Mouse (Mus musculus) right cerebral cortex, postnatal 10 days (tissue): Measurements from ENCODE around the gene Nup107.

ENCODE experiments used
- DNase-seq, 2 experiments: peaks; one replicate each; pipeline ENCODE4 v3.0.0; 2021; ENCODE audit warnings: low spot score in 2 of 2

Gene Nup107

DNA sequence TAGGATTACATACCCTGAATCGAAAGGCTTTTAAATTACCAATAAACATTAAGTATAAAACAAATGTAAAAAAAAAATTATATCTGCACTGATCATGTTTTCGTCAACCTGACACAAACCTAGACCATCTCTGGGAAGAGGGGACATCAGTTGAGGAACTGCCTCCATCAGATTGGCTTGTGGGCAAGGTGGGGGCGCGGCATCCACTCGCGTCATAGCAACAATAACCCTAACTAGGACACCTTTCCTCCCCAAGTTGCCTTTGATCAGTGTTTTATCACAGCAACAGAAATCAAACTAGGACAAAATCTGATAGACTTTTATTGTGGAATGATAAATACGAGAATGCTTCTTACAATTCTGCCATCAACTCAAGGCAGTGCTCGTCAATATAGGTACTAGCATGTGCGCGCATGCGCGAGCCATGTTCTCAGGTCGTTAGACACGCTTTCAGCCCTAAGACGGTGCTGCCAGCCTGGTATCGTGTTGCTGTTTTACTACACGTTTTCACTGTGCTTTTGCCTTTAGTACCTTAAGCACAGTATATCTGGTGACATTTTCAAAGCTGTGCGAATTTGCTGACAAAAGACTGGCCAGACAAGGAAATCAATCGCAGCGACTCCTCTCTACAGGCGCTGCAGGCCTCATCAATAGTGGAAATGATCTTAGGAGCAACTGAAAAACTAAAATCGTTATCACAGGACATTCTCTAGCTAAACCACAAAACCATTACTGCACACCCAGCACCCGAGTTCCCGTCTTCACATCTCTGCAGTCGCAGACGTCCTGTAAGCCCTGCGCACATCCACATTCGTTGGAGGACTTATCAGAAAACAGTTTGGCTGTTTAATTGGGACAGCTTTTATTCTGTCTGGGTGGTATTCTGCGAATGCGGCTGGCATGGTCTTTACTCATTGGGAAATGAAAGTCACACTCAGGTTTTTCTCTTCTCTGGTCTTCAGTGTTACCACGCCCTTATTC is 11.7 kb upstream of the Nup107 start:
- peak in 1 of 2 experiments; percentile 11 for DNase-seq

DNA sequence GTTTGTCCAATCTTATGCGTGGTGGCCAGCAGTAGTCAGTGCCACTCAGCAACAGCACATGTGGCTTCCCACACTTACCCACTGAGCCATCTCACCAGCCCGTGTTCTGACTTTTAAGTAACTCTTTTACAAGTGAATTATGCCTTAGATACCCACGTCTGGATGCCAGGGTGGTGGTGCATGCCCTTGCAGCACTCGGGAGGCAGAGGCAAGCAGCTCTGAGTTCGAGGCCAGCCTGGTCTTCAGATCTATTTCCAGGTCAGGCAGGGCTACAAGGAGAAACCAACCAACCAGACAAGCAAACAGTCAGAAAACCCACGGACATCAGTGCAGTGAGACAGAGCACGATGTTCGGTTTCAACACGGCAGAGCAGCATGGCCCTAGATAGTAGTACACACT is 9.4 kb upstream of the Nup107 start:
- peak in 1 of 2 experiments; percentile 10 for DNase-seq

DNA sequence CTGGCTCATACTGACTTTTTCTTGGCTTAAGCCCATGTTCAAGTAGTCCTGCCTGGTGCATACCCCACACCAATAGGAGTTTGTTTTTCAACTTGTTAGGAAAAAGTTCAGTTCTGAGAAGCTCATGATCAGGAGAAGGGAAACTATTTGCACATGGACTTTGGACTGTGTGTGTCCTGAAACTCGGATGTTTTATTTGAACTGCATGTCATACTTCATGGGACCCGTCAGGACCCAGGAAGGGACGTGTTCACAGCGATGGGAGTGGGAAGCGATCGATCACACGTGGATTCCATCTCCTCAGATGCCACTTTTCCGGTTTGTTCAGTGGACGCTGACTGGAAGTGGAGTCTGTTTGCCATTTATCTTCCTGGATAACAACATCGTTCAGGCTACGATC is 7.3 kb upstream of the Nup107 start:
- DNase-seq = peak in 1 of 2 experiments; percentile 10

DNA sequence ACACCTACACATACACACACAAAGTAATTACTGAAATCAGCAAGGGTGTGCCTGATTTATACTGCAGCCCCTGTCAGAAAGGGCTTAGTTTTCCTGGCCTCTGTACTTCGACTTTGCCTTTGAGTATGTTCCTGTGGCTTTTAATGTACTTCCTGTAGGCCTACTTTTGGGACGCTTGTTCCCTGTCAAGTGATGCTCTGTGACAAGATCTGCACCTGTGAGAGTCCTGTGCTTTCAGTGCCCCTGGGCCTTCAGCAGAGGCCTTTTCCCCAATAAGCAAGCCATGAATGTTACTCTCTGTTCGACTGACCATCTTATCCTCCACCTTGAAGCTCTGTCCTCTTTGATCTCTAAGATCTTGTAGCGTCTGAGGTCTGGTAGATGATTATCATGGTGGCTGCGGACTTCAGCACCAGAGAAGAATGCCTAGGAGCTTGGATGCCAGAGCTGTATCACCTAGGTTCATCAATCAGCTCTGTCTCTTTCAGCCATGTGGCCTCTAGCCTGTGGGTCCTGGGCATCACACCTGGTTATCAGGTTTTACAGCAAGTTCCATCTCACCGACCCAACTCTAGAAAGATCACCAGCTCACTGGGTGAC is 6.0 kb upstream of the Nup107 start:
- DNase-seq = no peak

DNA sequence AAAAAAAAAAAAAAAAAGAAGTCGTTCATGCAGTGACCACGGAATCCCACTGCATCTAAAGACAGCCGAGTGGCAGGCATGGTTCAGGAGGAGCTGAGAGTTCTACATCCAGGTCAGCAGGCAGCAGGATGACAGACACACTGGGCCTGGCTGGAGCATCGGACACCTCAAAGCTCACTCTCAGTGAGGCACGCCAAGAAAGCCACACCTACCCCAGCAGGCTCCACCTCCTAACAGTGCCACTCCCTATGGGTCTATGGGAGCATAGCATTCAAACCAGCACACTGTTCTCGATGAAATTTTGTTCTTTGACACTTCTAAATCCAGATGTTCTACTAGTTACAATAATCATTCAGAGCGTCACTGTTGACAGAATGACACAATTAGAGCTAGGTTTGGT is 5.2 kb upstream of the Nup107 start:
- no peak for DNase-seq

DNA sequence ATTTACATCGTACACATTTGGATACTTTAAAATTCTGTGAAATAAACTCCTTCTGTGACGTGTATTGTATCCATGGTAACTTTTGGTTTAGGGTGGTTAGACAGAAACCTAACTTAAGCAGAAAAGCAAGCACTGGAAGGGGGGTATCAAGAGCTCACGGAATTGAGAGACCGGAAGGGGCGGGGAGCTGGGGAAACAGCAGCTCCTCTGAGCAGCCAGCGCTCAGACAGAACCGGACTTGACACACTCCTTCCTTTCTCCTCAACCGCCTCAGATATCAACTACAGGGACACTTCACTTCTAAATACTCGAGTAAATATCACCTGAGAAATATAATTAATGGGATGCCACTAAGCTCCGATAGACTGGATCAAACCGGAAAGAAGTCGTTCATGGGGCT is 4.6 kb upstream of the Nup107 start:
- DNase-seq = no peak

DNA sequence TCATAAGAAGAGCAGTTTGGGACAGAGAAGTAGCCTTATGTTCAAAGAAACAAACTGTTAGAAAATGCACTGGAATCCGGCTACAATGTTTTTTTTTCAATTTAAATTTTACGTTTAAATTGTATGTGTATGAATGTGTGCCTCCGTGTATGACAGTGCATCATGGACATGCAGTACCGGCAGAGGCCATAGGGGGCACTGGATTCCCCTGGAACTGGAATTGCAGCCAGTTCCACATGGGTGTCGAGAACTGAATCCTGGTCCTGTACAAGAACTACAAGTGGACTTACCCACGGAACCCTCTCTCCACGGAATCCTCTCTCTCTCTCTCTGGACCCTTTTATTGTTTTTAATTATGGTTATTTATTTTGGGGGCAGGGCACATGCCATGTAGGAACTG is 3.7 kb upstream of the Nup107 start:
- no peak for DNase-seq

DNA sequence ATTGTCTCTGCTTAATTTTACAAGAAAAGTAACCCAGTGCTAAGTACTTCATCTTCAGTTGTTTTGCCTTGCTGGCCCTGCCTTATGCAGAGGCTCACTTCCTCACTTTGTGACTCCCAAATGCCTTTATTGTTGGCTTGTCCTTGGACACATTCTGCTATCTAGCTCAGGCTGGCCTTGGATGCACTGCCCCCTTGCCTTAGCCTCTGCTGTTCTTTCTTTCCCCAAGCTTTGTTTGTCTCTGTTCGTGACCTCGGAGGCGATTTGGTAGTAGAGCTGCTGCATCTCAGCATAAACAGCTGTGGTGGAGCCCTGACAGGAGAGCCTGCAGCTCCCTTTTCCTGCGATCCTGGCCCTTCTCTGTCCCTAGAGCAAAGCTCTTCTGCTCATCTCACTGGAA is 2.7 kb upstream of the Nup107 start:
- no peak for DNase-seq

DNA sequence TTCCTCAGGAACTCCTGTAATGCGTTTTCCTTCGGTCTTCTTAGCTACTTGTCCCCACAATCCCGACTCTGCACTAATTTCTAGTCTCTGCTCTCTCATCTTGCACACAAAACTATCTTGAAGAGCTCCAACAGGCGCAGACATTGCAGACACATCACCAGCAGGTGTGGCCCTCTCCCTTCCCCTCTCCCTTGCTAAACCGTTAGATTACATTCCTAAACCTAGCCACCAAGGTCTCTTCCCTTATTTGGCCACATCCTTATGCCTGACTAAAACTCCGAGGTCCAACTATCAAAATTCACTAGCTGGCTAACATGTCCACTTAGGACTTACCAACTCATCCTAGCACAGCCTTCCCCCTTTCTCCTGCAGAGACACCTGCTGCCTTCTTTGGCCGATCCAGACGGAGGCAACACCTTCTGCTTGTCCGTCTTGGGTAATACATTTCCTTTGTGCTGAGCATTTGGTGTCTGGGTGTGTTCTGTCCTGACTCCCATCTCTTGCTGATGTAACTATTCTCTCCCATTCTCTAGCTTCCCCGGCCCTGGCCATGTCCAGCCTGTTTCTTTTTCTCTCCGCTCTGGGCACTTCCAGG is 1.0 kb upstream of the Nup107 start:
- no peak for DNase-seq

DNA sequence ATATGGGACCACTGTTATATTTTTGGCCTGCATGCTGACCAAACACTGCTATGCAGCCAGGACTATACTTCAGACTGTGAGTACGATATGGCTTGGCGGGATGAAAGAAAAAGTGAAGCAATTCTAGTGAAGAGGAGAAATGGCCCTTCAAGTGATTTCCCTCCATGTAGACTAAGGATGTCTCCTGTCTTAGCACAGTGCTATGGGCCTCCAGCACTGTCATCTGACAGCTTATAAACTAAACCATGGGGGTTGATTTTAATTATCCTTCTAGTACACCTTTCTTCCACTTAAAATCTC is 1.4 kb downstream of the Nup107 start:
- DNase-seq = no peak

DNA sequence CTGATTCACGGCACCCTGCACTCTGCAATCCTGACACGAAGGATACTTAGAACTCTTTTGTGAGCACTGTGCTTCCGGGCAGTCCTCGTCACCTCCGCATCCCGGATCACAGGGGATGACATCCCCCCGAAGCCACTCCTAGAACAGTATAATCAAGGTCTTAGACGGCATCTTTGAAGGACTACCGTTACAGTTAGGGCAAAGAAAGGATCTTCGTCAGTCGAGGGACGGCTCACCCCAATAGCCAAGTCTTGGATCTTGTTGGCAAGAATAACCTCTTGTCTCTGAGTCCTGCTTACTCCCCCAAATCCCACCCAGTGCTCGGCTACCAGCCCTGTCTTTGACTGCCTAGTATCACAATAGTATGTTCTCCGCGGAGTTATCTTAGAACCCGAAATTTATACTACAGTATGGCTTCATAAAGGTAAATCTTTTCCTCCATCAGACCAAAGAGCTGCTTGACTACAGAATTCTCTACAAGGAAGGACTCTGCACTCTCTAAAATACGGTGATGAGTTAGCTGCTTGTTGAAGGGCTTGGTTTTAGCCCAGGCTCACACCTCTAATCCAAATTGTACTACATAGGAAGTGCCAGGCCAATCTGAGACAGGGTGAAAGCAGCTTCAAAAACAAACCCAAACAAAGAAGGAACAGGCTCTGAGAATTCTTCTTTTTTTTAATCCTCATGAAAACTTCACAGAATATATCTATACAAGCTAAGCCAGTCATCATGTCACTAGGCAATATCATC is 1.9 kb downstream of the Nup107 start:
- DNase-seq = no peak

DNA sequence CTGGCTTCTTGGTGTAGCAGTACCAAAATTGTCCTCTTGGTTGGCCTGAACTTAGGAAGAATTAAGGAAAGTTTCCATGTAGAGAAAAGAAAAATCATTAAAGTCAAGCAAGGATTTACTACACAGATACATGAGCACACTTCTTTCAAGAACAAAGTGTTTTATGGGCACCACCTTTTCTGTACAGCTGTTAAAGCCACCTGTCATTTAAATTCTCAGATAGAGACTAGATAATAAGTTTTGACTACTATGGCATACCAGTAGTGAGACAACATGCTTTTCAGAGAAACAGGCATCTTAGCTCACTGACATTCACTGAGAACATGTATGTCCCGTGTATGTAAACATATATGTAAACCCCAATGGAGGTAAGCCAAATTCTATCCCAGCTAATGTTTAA is 2.5 kb downstream of the Nup107 start:
- DNase-seq = no peak

DNA sequence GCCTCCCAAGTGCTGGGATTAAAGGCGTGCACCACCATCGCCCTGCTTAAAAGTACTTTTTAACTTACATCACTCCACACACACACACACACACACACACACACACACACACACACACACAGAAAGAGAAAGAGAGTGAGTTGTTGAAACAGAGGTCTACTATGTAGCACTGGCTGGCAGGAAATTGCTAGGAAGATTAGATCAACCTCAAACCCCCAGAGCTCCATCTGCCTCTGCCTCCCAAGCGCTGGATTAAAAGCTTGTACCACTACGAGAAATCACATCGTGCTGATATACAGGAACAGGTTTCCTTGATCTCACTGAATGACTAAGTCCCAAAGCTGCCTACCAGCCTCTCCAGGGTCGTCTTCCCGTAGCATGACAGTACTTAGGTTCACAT is 7.9 kb downstream of the Nup107 start:
- no peak for DNase-seq

DNA sequence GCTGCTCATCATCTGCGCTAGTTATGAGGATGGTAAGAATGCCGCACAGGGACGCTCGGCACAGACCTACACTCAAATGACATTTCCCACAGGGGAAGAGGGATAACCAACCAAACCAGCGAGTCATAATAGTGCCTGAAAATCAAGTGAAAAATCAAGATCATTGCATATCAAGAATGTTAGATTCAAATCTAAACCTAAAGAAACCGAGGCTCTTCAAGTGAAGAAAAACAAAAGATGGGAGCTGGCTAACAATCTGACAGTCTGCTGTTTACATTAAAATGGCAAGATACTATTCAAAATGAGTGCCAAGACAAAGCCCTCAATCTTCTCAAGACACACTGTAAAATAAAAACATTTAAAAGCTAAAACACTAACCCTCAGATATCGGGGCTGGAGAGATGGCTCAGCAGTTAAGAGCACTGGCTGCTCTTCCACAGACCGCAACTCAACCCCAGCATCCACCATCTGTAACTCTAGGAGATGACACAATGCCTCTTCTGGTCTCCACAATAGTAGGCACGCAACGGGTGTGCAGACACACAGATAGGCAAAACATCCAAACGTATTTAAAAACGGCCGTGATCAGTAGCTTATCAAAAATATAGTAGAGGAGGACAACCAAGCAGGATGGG is 8.6 kb downstream of the Nup107 start:
- no peak for DNase-seq

DNA sequence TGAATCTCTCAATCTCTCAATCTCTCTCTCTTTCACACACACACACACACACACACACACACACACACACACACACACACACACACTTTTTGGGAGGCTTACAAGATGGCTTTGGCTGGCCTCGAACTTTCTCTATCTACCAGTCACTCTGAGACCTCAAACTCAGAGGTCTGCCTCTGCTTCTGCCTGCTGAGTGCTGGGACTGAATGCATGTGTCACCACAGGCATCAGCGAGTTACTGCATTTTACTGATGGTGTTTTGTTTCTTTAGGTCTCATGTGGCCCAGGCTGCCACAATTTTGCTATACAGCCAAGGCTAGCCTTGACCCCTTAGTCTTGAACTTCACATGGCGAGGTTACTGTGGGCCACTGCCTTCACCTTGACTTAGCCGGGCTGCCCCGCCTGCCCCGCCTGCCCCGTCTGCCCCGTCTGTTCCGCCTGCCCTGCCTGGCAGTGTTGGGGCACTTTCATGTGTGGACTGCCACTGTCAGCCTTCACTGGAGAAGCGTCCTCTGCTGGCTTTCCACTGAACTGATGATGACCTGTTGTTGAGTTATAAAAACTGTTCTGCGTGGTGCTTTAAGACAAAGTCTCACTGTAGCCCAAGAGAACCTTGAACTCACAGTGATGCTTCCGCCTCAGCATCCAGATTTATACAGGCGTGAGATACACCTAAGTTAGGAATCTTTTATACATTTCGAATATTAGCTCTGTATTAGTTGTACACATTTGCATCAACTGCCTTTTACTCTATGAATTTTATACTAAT is 9.8 kb downstream of the Nup107 start:
- no peak for DNase-seq

DNA sequence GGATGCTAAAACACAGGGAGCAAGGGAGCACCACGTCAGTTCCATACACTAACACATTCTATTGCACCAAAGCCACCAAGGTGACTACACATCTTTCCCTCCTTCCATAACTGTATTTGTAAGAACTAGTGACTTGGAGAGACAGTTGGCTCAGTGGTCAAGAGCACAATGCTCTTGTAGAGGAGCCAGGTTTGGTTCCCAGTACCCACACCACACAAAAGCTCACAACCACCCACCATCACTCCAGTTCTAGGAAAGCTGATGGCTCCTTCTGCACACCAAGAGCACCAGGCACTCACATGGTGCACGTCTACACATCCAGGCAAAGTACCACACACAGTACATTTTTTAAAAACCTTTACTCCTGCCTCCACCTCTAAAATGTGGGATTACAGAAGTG is 10.4 kb downstream of the Nup107 start:
- DNase-seq = no peak

DNA sequence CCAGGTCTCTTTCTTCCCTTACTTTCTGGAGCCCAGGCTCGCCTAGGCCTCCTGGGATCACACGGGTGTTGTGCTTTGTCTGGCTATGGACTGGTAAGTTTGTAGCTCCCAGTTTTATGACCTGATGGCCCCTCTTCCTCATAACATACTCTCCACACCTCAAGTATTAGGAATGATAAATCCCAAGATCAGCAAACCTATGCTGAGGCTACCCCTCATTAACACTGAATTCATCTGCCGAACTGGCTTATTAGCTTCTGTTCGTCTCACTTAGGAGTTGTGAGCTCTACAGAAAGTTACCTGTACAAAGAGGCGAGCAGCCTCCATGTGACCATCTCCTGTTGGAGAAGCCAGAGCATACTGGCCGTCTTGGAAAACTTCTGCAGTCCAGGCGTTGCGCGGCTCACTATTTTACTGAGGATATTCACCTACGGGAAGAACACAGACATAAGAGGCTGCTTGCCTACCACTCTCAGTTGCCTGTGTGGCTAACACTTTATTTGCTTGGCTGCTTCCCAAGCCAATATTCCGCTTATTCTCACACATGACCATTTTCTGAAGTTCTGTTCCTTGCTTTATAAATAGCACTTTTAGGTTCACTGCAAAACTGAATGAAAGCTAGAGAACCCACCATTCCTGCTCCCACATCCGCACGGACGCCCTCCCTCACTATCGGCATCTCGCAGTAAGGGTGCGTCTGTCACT is 11.3 kb downstream of the Nup107 start:
- no peak for DNase-seq

DNA sequence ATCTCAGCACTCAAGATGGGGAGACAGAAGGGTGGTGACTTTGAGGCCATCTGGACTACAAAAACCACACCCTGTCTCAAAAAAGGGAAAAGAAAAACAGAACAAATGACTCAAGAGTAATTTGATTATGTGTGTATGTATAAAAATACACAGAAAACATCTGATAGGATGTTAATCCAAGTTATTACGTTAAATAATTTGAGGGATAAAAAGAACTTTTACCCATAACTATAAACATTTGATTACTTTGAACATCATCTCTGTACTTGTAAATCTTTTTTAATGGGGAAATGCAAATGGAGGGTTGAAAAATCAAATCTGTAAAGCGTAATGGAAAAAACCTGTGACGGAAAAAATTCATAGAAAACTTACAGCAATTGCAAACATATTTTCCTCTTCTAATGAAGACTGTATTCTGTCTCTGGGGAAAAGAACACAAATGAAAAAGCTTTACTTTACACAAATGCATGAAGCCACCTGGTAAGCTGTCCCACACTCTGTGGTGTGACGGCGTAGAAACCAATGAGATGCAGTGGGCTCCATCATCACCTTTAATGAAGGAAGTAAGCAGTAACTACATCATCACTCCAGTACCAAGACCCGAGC is 12.1 kb downstream of the Nup107 start:
- no peak for DNase-seq

DNA sequence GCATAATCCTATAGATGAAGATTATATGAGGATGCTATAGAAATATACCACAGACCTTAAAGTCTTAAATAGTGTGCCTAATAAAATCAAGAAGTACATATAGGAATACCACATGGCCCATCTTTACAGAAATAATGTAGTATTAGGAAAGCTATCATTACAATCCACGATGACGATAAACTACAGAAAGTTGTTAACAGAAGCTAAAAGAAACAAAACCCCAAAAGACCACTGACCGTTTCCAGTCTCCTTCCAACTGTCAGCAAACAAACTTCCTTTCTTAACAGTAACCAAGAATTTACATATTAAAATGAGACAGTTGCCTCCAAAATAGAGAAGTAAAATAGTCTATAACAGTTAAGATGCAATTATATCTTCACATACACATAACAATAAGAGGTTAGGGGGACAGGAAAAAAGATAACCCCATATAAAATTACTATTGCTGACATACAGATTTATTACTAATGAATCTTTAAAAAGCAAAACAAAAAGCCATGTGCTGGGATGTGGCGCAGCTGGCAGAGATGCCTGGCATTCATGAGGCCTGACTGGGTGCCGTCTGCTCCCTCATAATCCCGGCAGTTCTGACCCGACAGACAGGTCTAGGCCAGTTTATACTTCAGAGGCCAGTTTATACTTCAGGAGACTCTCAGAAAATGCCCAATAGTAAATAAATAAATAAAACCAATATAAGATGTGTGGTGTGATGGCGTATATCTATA is 12.8 kb downstream of the Nup107 start:
- no peak for DNase-seq
